In the genomic region with DNA sequence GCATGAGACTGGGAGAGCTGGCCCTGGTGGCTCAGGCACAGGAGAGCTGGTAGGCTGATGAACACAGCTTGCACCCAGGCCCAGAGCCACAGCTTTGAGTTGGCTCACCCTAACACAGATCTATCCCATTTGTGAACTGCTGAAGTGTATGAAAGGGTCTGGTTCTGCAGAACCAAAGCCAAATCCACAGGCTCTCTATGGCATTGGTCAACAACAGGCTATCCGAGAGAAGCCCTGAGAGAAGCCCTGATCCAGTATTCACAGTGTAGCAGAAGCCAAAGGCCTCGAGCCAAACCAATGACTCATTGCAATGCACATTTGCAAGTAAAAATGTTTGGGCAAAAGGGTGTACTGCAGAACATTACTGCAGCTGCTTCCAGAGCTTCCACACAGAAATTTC, we compare ENCODE assay signal across 9 mouse cellular contexts. TPM values are rescaled to one million over a fixed set of nuclear protein-coding genes. Genes with fewer than 3 reads are reported as not detected.
DNase-seq lines count a peak whose midpoint lies in the region; ATAC-seq and TF ChIP-seq lines count a peak whose summit lies in the region.
"Had no signal": no experiment of that assay in that cellular context is flagged by ENCODE, and none has a peak within 500 bp of the region (broad histone marks: within the 10 kb centered on the region; RNA-seq: fewer than 3 reads in every experiment).

No protein-coding gene starts in this region.

- H3K4me1 ChIP-seq in hindbrain, postnatal 0 days (ENCODE audit: insufficient read depth, low read length) = no peaks in the 10 kb centered on the region
- H3K4me1 ChIP-seq in hindbrain, embryonic 10.5 days (replicated peaks) = no peaks in the 10 kb centered on the region
- H3K4me1 ChIP-seq in liver, postnatal 0 days (ENCODE audit: insufficient read depth) = no peaks in the 10 kb centered on the region
- H3K4me1 ChIP-seq: embryonic facial prominence, embryonic 13.5 days had no signal

- H3K9ac ChIP-seq in hindbrain, postnatal 0 days (replicated peaks; ENCODE audit: low read length) = no peak overlapping the region
- H3K9ac ChIP-seq in liver, postnatal 0 days (replicated peaks) = no peak overlapping the region
- H3K9ac ChIP-seq: embryonic facial prominence, embryonic 13.5 days had no signal

- no peak for TF ChIP-seq CTCF in hindbrain, postnatal 0 days (IDR thresholded peaks at IDR 0.05; ENCODE audit: low read depth)
- TF ChIP-seq CTCF in brain, embryonic 14.5 days (IDR thresholded peaks at IDR 0.05; ENCODE audit: borderline replicate concordance, extremely low read depth, insufficient read depth, insufficient read length) = no peak
- no peak for TF ChIP-seq CTCF in liver, postnatal 0 days (IDR thresholded peaks at IDR 0.05; ENCODE audit: low read depth)

- TF ChIP-seq POLR2A in brain, embryonic 14.5 days (IDR thresholded peaks at IDR 0.05; ENCODE audit: borderline replicate concordance, extremely low read depth, insufficient read depth, insufficient read length, poor library complexity, severe bottlenecking) = no peak

- H3K27me3 ChIP-seq in hindbrain, postnatal 0 days (ENCODE audit: insufficient read depth, low read length) = no peaks in the 10 kb centered on the region
- H3K27me3 ChIP-seq in hindbrain, embryonic 10.5 days (ENCODE audit: insufficient read depth, poor library complexity, severe bottlenecking) = no peaks in the 10 kb centered on the region
- H3K27me3 ChIP-seq in liver, postnatal 0 days (ENCODE audit: insufficient read depth, low read length) = no peaks in the 10 kb centered on the region
- H3K27me3 ChIP-seq: embryonic facial prominence, embryonic 13.5 days had no signal

- no peak overlapping the region for H3K4me3 ChIP-seq in hindbrain, postnatal 0 days (ENCODE audit: low read length)
- no peak overlapping the region for H3K4me3 ChIP-seq in hindbrain, embryonic 10.5 days
- H3K4me3 ChIP-seq in liver, postnatal 0 days (ENCODE audit: low read depth, low read length) = no peak overlapping the region
- H3K4me3 ChIP-seq: embryonic facial prominence, embryonic 13.5 days had no signal

- no peak for TF ChIP-seq EP300 in liver, postnatal 0 days (IDR thresholded peaks at IDR 0.05; ENCODE audit: low read depth)

- H3K4me2 ChIP-seq in hindbrain, postnatal 0 days (ENCODE audit: low read depth, low read length) = no peak overlapping the region
- H3K4me2 ChIP-seq in liver, postnatal 0 days (ENCODE audit: low read depth, low read length) = no peak overlapping the region
- H3K4me2 ChIP-seq: embryonic facial prominence, embryonic 13.5 days had no signal

- H3K36me3 ChIP-seq in hindbrain, postnatal 0 days (ENCODE audit: insufficient read depth, low read length) = no peaks in the 10 kb centered on the region
- H3K36me3 ChIP-seq in hindbrain, embryonic 10.5 days = no peaks in the 10 kb centered on the region
- H3K36me3 ChIP-seq in liver, postnatal 0 days (replicated peaks; ENCODE audit: insufficient read depth, low read length) = no peaks in the 10 kb centered on the region
- H3K36me3 ChIP-seq: embryonic facial prominence, embryonic 13.5 days had no signal

- WGBS in hindbrain, postnatal 0 days = 57% methylated on average over 2 of the region's 2 CpGs
- WGBS in hindbrain, embryonic 10.5 days = 90% methylated on average over 2 of the region's 2 CpGs
- 75% methylated on average over 2 of the region's 2 CpGs for WGBS in liver, postnatal 0 days (ENCODE audit: insufficient replicate concordance)

- DNase-seq in hindbrain, postnatal 0 days (ENCODE audit: low spot score) = peak; percentile 62
- DNase-seq in hindbrain, embryonic 10.5 days (ENCODE audit: low spot score) = no peak
- DNase-seq in brain, embryonic 14.5 days (ENCODE audit: low read depth) = peak; percentile 56
- DNase-seq in frontal cortex, postnatal 36 days (ENCODE audit: low spot score in 2 of 2) = peak; percentile 33 to 66
- DNase-seq in layer of hippocampus, adult 18-20 months (ENCODE audit: low spot score in 2 of 2) = peak; percentile 30 to 85
- peak; percentile 47 to 54 for DNase-seq in lung, postnatal 4 days
- DNase-seq in liver, postnatal 0 days = no peak
- DNase-seq in embryo, embryonic 11 days = no peak

- no peaks in the 10 kb centered on the region for H3K9me3 ChIP-seq in hindbrain, postnatal 0 days (ENCODE audit: low read length)
- H3K9me3 ChIP-seq in hindbrain, embryonic 10.5 days = no peaks in the 10 kb centered on the region
- no peaks in the 10 kb centered on the region for H3K9me3 ChIP-seq in liver, postnatal 0 days (ENCODE audit: low read length)
- H3K9me3 ChIP-seq: embryonic facial prominence, embryonic 13.5 days had no signal

- H3K27ac ChIP-seq in hindbrain, postnatal 0 days = no peak overlapping the region; the same call in 1 of the 2 replicates
- H3K27ac ChIP-seq in hindbrain, embryonic 10.5 days = no peak overlapping the region
- no peak overlapping the region for H3K27ac ChIP-seq in liver, postnatal 0 days (ENCODE audit: low read depth)
- H3K27ac ChIP-seq: embryonic facial prominence, embryonic 13.5 days had no signal

- ATAC-seq in hindbrain, postnatal 0 days = peak; percentile 87
- ATAC-seq in liver, postnatal 0 days = no peak

RNA-seq across cellular contexts. Expression of a gene that starts 45.3 kb away (rescaled TPM):
- total RNA-seq in hindbrain, postnatal 0 days (2014; rRNA removed) = 18.8 and 19.2 TPM in 2 replicates
- polyA plus RNA-seq in hindbrain, postnatal 0 days (2015; fragmentation: Nextera tagmentation; extraction: Ambion mirVana) = 25.2 and 25.7 TPM in 2 replicates
- polyA plus RNA-seq in hindbrain, embryonic 10.5 days (2016; fragmentation: Nextera tagmentation; extraction: Ambion mirVana) = 22.2 and 23.3 TPM in 2 replicates
- 20.5 and 22.0 TPM in 2 replicates for polyA plus RNA-seq in brain, embryonic 14.5 days (2012; rRNA removed)
- 10 to 100 TPM; 27.7 to 31.9 TPM for total RNA-seq in layer of hippocampus, adult 18-20 months (2021)
- 13.9 and 14.5 TPM in 2 replicates for polyA plus RNA-seq in liver, postnatal 0 days (2015; fragmentation: Nextera tagmentation; extraction: Ambion mirVana)

Comparison
In these comparisons a context has a peak if more than half of its experiments do, and no peak if none do; other contexts are left out.
1. DNase-seq: peak in hindbrain, postnatal 0 days (single experiment), brain, embryonic 14.5 days (single experiment), frontal cortex, postnatal 36 days (2 of 2), layer of hippocampus, adult 18-20 months (2 of 2) and lung, postnatal 4 days (2 of 2); none in hindbrain, embryonic 10.5 days (single experiment), liver, postnatal 0 days (single experiment) and embryo, embryonic 11 days (single experiment).